ENCODE assay signal across 8 mouse cellular contexts in the genomic region with DNA sequence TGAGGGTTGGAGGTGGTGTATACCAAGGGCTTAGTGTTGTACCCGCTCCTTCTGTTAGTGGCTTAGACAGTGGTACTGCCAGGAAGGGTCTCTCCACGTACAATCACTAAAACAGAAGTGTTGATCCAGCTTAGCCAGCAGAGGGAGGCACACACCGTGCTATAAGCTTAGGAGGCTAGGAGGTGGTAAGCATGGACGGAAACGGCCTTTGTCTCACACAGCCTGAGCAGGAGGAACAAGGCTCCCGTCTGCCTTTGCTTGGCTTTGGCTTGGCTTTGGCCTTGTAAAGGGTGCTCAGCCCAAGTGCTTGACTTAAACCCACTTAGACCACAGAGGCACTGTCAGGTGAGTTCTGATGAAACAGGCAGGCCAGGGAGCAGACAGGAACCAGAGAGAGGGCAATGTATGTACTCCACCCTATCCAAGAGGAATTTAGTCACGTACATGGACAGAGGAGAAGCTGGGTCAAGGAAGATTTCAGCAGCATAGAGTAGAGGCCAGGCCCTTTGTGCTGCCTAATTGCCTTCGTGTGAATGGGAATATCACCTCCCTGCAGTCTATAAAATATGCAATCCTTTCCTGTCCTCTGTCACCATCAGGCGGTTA. TPM values are rescaled to one million over a fixed set of nuclear protein-coding genes. Genes with fewer than 3 reads are reported as not detected.
A peak's percentile ranks its signal among the peaks of the same experiment; 100 is the strongest.
DNase-seq lines count a peak whose midpoint lies in the region; ATAC-seq and TF ChIP-seq lines count a peak whose summit lies in the region.

No protein-coding gene starts in this region.

- 32% methylated on average over 9 of the region's 9 CpGs for WGBS in midbrain, embryonic 11.5 days

- intact Hi-C loops in gastrocnemius, postnatal 14 days (cut with DNase I; ENCODE audit: low total_unique reads) = no loop called here
- intact Hi-C loops in left cerebral cortex, postnatal 10 days (cut with DNase I) = loop anchor here (2.0 to 5.0 kb wide), 4 partner anchors 54 to 459 kb away; no protein-coding TSS in a partner anchor

- H3K9me3 ChIP-seq in midbrain, embryonic 11.5 days (ENCODE audit: control insufficient read depth, low read length) = no peaks in the 10 kb centered on the region

- peak; percentile 93 for ATAC-seq in midbrain, embryonic 11.5 days (ENCODE audit: low FRiP score)
- ATAC-seq in erythroid progenitor cell, adult 5-6 weeks (replicated peaks; ENCODE audit: low FRiP score, poor library complexity, severe bottlenecking) = no peak

- DNase-seq in T-cell, adult 2 months (ENCODE audit: low spot score) = peak; percentile 69
- peak; percentile 75 for DNase-seq in gastrocnemius, postnatal 14 days
- peak; percentile 79 for DNase-seq in induced T-regulatory cell, adult 2 months (ENCODE audit: low read depth)
- DNase-seq in left cerebral cortex, postnatal 10 days (ENCODE audit: extremely low spot score in 1 of 2, low spot score in 2 of 2) = peak; percentile 69 to 83
- peak; percentile 94 for DNase-seq in midbrain, embryonic 11.5 days (ENCODE audit: low spot score, missing footprints)
- peak; percentile 68 for DNase-seq in skeletal muscle tissue, adult 2 months (ENCODE audit: low read depth, low spot score)

- peak overlapping the region; percentile 13; the same call in 1 of the 2 replicates for H3K9ac ChIP-seq in midbrain, embryonic 11.5 days (ENCODE audit: low read length)

- 0 out of 2 replicates have a peak overlapping the region, but pooled peaks have one; percentile 1 for H3K4me3 ChIP-seq in cortical plate, adult 2 months (ENCODE audit: insufficient read depth, low read length)
- H3K4me3 ChIP-seq in midbrain, embryonic 11.5 days (ENCODE audit: low read depth, low read length) = no peak overlapping the region

- TF ChIP-seq CTCF in cortical plate, adult 2 months (IDR thresholded peaks at IDR 0.05; ENCODE audit: extremely low read depth, insufficient read depth, low read length) = peak; percentile 98

- no peaks in the 10 kb centered on the region for H3K4me1 ChIP-seq in cortical plate, adult 2 months (ENCODE audit: control insufficient read depth, insufficient read depth, low read length)
- H3K4me1 ChIP-seq in midbrain, embryonic 11.5 days (ENCODE audit: control insufficient read depth, insufficient read depth, low read length) = no peaks in the 10 kb centered on the region

- H3K27ac ChIP-seq in cortical plate, adult 2 months (ENCODE audit: insufficient read depth, low read length) = no peak overlapping the region
- H3K27ac ChIP-seq in midbrain, embryonic 11.5 days (ENCODE audit: low read depth, low read length) = no peak overlapping the region

- no peaks in the 10 kb centered on the region for H3K36me3 ChIP-seq in midbrain, embryonic 11.5 days (ENCODE audit: control insufficient read depth, insufficient read depth, low read length)

- no peak for TF ChIP-seq POLR2A in cortical plate, adult 2 months (IDR thresholded peaks at IDR 0.05; ENCODE audit: extremely low read depth, insufficient read depth, low read length)

- no peak overlapping the region for H3K4me2 ChIP-seq in midbrain, embryonic 11.5 days

- no peaks in the 10 kb centered on the region for H3K27me3 ChIP-seq in midbrain, embryonic 11.5 days (ENCODE audit: control insufficient read depth, insufficient read depth, low read length)

RNA-seq across cellular contexts. Expression of gene Akr1b3, which starts 24.3 kb away (rescaled TPM):
- 89.9 and 97.8 TPM in 2 replicates for polyA plus RNA-seq in cortical plate, adult 2 months (2012; rRNA removed)
- 100 to 1,000 TPM; 202 to 210 TPM for total RNA-seq in gastrocnemius, postnatal 14 days (2021)
- total RNA-seq in left cerebral cortex, postnatal 10 days (2021) = 10 to 100 TPM; 57.2 to 60.9 TPM
- polyA plus RNA-seq in midbrain, embryonic 11.5 days (2014; fragmentation: Nextera tagmentation; extraction: Ambion mirVana) = 216 and 221 TPM in 2 replicates
- total RNA-seq in erythroid progenitor cell, adult 5-6 weeks (2015; ENCODE audit: low replicate concordance) = 33.2 and 46.9 TPM in 2 replicates
- total RNA-seq in erythroid progenitor cell, adult 5-6 weeks (2017; ENCODE audit: low replicate concordance) = 12.5 and 16.8 TPM in 2 replicates
